Mouse (Mus musculus): ENCODE measurements around the gene Ndufab1.

GRCm38 (mm10) chr7:122046813-122047212 is 54.9 kb downstream of the Ndufab1 start:
- TF ChIP-seq CTCF (IDR thresholded peaks at IDR 0.05; ENCODE audit: control insufficient read depth, insufficient read depth, insufficient read length) (no peak), MYOD1 (IDR thresholded peaks at IDR 0.05; ENCODE audit: control insufficient read depth, insufficient read length, low read depth) (no peak), MYOG (IDR thresholded peaks at IDR 0.05; ENCODE audit: control insufficient read depth, extremely low read depth, insufficient read length) (no peak)
